Mouse (Mus musculus) hindbrain, embryonic 16.5 days (tissue): Measurements from ENCODE around the gene Wasf3. TPM values are rescaled to one million over a fixed set of nuclear protein-coding genes. Genes with fewer than 3 reads are reported as not detected.

ENCODE experiments used
- ATAC-seq: fragments of 200-750 bp; cut with Nextera tagmentation; 2 replicates; pipeline ENCODE4 v1.8.0; 2017; ENCODE audit warnings: moderate TSS enrichment, moderate library complexity
- H3K27ac ChIP-seq: fragments of 300-500 bp; sonication (generic); 2 replicates; pipeline ENCODE4 v1.5.1; 2014; ENCODE audit warnings: low read depth, mild to moderate bottlenecking, control low read depth, low read length, moderate library complexity
- H3K27me3 ChIP-seq: fragments of 300-500 bp; sonication (generic); replicated peaks from 2 replicates; pipeline ENCODE4 v1.6.1; 2014; ENCODE audit warnings: low read length; ENCODE audit not compliant: control insufficient read depth, insufficient read depth
- H3K36me3 ChIP-seq: fragments of 300-500 bp; sonication (generic); 2 replicates; pipeline ENCODE4 v1.6.1; 2014; ENCODE audit warnings: mild to moderate bottlenecking, low read length, moderate library complexity, mixed read lengths; ENCODE audit not compliant: control insufficient read depth, insufficient read depth
- H3K4me1 ChIP-seq: fragments of 300-500 bp; sonication (generic); 2 replicates; pipeline ENCODE4 v1.6.1; 2014; ENCODE audit warnings: low read depth, low read length; ENCODE audit not compliant: control insufficient read depth, insufficient read depth
- H3K4me2 ChIP-seq: fragments of 300-500 bp; sonication (generic); 2 replicates; pipeline ENCODE4 v1.6.1; 2014; ENCODE audit warnings: mild to moderate bottlenecking, low read length, control low read depth, moderate library complexity
- H3K4me3 ChIP-seq: fragments of 300-500 bp; sonication (generic); 2 replicates; pipeline ENCODE4 v1.5.1; 2014; ENCODE audit warnings: mild to moderate bottlenecking, low read length, control low read depth, moderate library complexity
- H3K9ac ChIP-seq: fragments of 300-500 bp; sonication (generic); 2 replicates; pipeline ENCODE4 v1.6.1; 2014; ENCODE audit warnings: low read depth, mild to moderate bottlenecking, control low read depth, low read length, moderate library complexity
- H3K9me3 ChIP-seq: fragments of 300-500 bp; sonication (generic); 2 replicates; pipeline ENCODE4 v1.6.1; 2014; ENCODE audit warnings: mild to moderate bottlenecking, low read length, moderate library complexity; ENCODE audit not compliant: control insufficient read depth
- WGBS: fragments of 180-500 bp; shearing (Covaris S2); extraction: QIAGEN DNeasy Blood & Tissue Kit; methylation state at CpG from one replicate; pipeline ENCODE4 v1.1.7; 2014; 5-methylcytosine and 5-hydroxymethylcytosine counted together
- polyA plus RNA-seq: library from polyadenylated mRNA; unstranded; fragments of >200 nt; fragmentation: Nextera tagmentation; extraction: Ambion mirVana; gene quantifications from 2 replicates; pipeline ENCODE4 v1.2.1, GENCODE M21; 2015

The Wasf3 gene
- polyA plus RNA-seq, 1 experiment from 2014 or later: 19.3 TPM

- Histone ChIP-seq H3K4me2 (no peak overlapping the region), H3K9ac (no peak overlapping the region), H3K27ac (no peak overlapping the region), H3K36me3 (no peaks in the 10 kb centered on the region), H3K9me3 (no peaks in the 10 kb centered on the region), H3K27me3 (no peaks in the 10 kb centered on the region), H3K4me1 (peaks cover 16% of the 10 kb centered on the region), H3K4me3 (no peak overlapping the region)
- no peak for ATAC-seq
- 59% methylated on average over 8 of the region's 8 CpGs for WGBS
Observed at GRCm38 (mm10) chr5:146408604-146409003, 23.8 kb downstream of the Wasf3 start.

GRCm38 (mm10) chr5:146410821-146411220 is 26.0 kb downstream of the Wasf3 start:
- ATAC-seq: no peak
- Histone ChIP-seq H3K4me1 (peaks cover 24% of the 10 kb centered on the region), H3K4me3 (no peak overlapping the region), H3K9ac (no peak overlapping the region), H3K27ac (no peak overlapping the region), H3K27me3 (no peaks in the 10 kb centered on the region), H3K9me3 (no peaks in the 10 kb centered on the region), H3K36me3 (no peaks in the 10 kb centered on the region), H3K4me2 (no peak overlapping the region)
- WGBS: 45% methylated on average over 4 of the region's 4 CpGs

- Histone ChIP-seq H3K4me2 (no peak overlapping the region), H3K27me3 (no peaks in the 10 kb centered on the region), H3K9ac (no peak overlapping the region), H3K4me3 (no peak overlapping the region), H3K36me3 (no peaks in the 10 kb centered on the region), H3K27ac (no peak overlapping the region), H3K4me1 (peaks cover 25% of the 10 kb centered on the region), H3K9me3 (no peaks in the 10 kb centered on the region)
- WGBS: 38% methylated on average over 15 of the region's 15 CpGs
- ATAC-seq: peak; percentile 50
Observed at GRCm38 (mm10) chr5:146412743-146413430, 28.1 kb downstream of the Wasf3 start.

GRCm38 (mm10) chr5:146414611-146415010 is 29.8 kb downstream of the Wasf3 start:
- ATAC-seq: no peak
- Histone ChIP-seq H3K27ac (no peak overlapping the region), H3K36me3 (no peaks in the 10 kb centered on the region), H3K4me3 (no peak overlapping the region), H3K27me3 (no peaks in the 10 kb centered on the region), H3K4me1 (peaks cover 26% of the 10 kb centered on the region), H3K9me3 (no peaks in the 10 kb centered on the region), H3K4me2 (no peak overlapping the region), H3K9ac (no peak overlapping the region)
- WGBS: 88% methylated on average over 4 of the region's 4 CpGs

GRCm38 (mm10) chr5:146415218-146415617 is 30.4 kb downstream of the Wasf3 start:
- Histone ChIP-seq H3K4me1 (peaks cover 26% of the 10 kb centered on the region), H3K4me3 (no peak overlapping the region), H3K36me3 (no peaks in the 10 kb centered on the region), H3K9me3 (no peaks in the 10 kb centered on the region), H3K27ac (no peak overlapping the region), H3K27me3 (no peaks in the 10 kb centered on the region), H3K4me2 (no peak overlapping the region), H3K9ac (no peak overlapping the region)
- ATAC-seq: no peak
- 55% methylated on average over 12 of the region's 12 CpGs for WGBS

- peaks cover 16% of the 10 kb centered on the region for H3K4me1 ChIP-seq
Observed at GRCm38 (mm10) chr5:146416331-146417110, 31.7 kb downstream of the Wasf3 start.

GRCm38 (mm10) chr5:146418092-146418491 is 33.3 kb downstream of the Wasf3 start:
- H3K36me3 ChIP-seq: no peaks in the 10 kb centered on the region
- H3K4me1 ChIP-seq: peaks cover 14% of the 10 kb centered on the region
- no peak overlapping the region for H3K27ac ChIP-seq
- no peak overlapping the region for H3K4me3 ChIP-seq
- no peak for ATAC-seq
- H3K9me3 ChIP-seq: no peaks in the 10 kb centered on the region
- no peaks in the 10 kb centered on the region for H3K27me3 ChIP-seq
- 45% methylated on average over 7 of the region's 7 CpGs for WGBS
- no peak overlapping the region for H3K4me2 ChIP-seq
- no peak overlapping the region for H3K9ac ChIP-seq

More at GRCm38 (mm10) chr5:146416331-146417110, 31.7 kb downstream of the Wasf3 start:
- H3K4me2 ChIP-seq: no peak overlapping the region
- H3K9me3 ChIP-seq: no peaks in the 10 kb centered on the region
- no peak overlapping the region for H3K27ac ChIP-seq
- no peaks in the 10 kb centered on the region for H3K27me3 ChIP-seq
- no peak for ATAC-seq
- H3K4me3 ChIP-seq: no peak overlapping the region
- WGBS: 71% methylated on average over 20 of the region's 20 CpGs
- no peak overlapping the region for H3K9ac ChIP-seq
- no peaks in the 10 kb centered on the region for H3K36me3 ChIP-seq

GRCm38 (mm10) chr5:146420081-146420480 is 35.3 kb downstream of the Wasf3 start:
- no peak overlapping the region for H3K27ac ChIP-seq
- H3K27me3 ChIP-seq: no peaks in the 10 kb centered on the region
- WGBS: 78% methylated on average over 1 of the region's 1 CpGs
- H3K4me3 ChIP-seq: no peak overlapping the region
- H3K9ac ChIP-seq: no peak overlapping the region
- no peaks in the 10 kb centered on the region for H3K9me3 ChIP-seq
- peaks cover 6% of the 10 kb centered on the region for H3K4me1 ChIP-seq
- ATAC-seq: no peak
- H3K4me2 ChIP-seq: no peak overlapping the region
- no peaks in the 10 kb centered on the region for H3K36me3 ChIP-seq

- H3K27ac ChIP-seq: peak overlapping the region; percentile 45; the same call in 1 of the 2 replicates
- no peaks in the 10 kb centered on the region for H3K9me3 ChIP-seq
- H3K36me3 ChIP-seq: no peaks in the 10 kb centered on the region
- no peaks in the 10 kb centered on the region for H3K27me3 ChIP-seq
- WGBS: 55% methylated on average over 8 of the region's 8 CpGs
- ATAC-seq: peak; percentile 78
- no peaks in the 10 kb centered on the region; the same call in 1 of the 2 replicates for H3K4me1 ChIP-seq
- H3K4me2 ChIP-seq: no peak overlapping the region
- no peak overlapping the region for H3K4me3 ChIP-seq
- no peak overlapping the region for H3K9ac ChIP-seq
Observed at GRCm38 (mm10) chr5:146424711-146425326, 40.0 kb downstream of the Wasf3 start.
